Mouse (Mus musculus) ES-Bruce4 (cell line): ENCODE results near the gene Tnnt1. TPM values are rescaled to one million over a fixed set of nuclear protein-coding genes. Genes with fewer than 3 reads are reported as not detected.

ENCODE experiments used
- H3K27ac ChIP-seq: 2 replicates; pipeline ENCODE4 v1.5.1; 2012; ENCODE audit warnings: low read length, inconsistent platforms; ENCODE audit not compliant: insufficient read depth
- H3K27me3 ChIP-seq: 2 replicates; pipeline ENCODE4 v1.6.1; 2012; ENCODE audit warnings: mild to moderate bottlenecking, low read length, inconsistent platforms; ENCODE audit not compliant: control insufficient read depth, poor library complexity, insufficient read depth, severe bottlenecking
- H3K36me3 ChIP-seq: 2 replicates; pipeline ENCODE4 v1.6.1; 2012; ENCODE audit warnings: inconsistent platforms, mild to moderate bottlenecking, low read length, moderate library complexity; ENCODE audit not compliant: control insufficient read depth, poor library complexity, insufficient read depth, severe bottlenecking
- H3K4me1 ChIP-seq: one replicate; pipeline ENCODE4 v1.8.1; 2011; ENCODE audit warnings: low read length; ENCODE audit not compliant: control insufficient read depth, insufficient read depth
- H3K4me3 ChIP-seq: 2 replicates; pipeline ENCODE4 v1.5.1; 2011; ENCODE audit warnings: low read depth, mild to moderate bottlenecking, low read length
- H3K9ac ChIP-seq: 2 replicates; pipeline ENCODE4 v1.6.1; 2012; ENCODE audit warnings: low read depth, mild to moderate bottlenecking, inconsistent platforms; ENCODE audit not compliant: poor library complexity, severe bottlenecking
- H3K9me3 ChIP-seq: replicated peaks from 2 replicates; pipeline ENCODE4 v1.6.1; 2012; ENCODE audit warnings: mild to moderate bottlenecking, low read length, inconsistent platforms; ENCODE audit not compliant: control insufficient read depth, poor library complexity, insufficient read depth, severe bottlenecking
- CTCF ChIP-seq: IDR thresholded peaks from one replicate; pipeline ENCODE4 v1.8.1; 2011; ENCODE audit warnings: low read depth, low read length
- EP300 ChIP-seq: IDR thresholded peaks from 2 replicates; pipeline ENCODE4 v1.6.1; 2011; ENCODE audit warnings: low read depth, low read length; ENCODE audit not compliant: insufficient read depth
- POLR2A ChIP-seq: IDR thresholded peaks from one replicate; pipeline ENCODE4 v1.8.1; 2011; ENCODE audit warnings: low read length; ENCODE audit not compliant: insufficient read depth
- polyA plus RNA-seq: library from polyadenylated mRNA; stranded (reverse); fragments of >200 nt; gene quantifications from 2 replicates; pipeline ENCODE4 v1.2.4, GENCODE M21; 2011; ENCODE audit warnings: low read depth; ENCODE audit not compliant: missing spikeins, insufficient read depth, insufficient read length

Tnnt1 gene
- polyA plus RNA-seq, 1 experiment = 20.7 TPM

DNA sequence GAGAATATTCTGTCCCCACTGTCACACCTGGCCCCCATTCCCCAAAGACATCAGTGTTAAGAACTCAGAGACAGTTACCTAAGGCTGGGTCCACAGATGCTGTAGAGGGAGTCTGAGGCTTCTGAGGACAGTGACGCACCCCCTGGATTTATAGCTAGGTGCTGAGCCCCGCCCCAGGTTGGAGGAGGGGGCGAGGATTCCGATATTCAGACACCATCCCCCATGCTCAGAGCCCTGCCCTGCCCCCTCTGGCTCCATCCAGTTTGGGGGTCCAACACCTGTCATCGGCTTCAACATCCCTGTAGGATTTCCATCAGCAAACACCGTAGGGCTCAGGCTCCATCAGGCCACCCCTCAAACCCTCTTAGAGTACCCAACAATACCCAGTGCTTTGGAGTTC lies 329 bp downstream of the Tnnt1 start:
- H3K9ac ChIP-seq = no peak overlapping the region
- H3K4me3 ChIP-seq = no peak overlapping the region
- H3K36me3 ChIP-seq = no peaks in the 10 kb centered on the region
- H3K27me3 ChIP-seq = no peaks in the 10 kb centered on the region
- no peak overlapping the region for H3K27ac ChIP-seq
- no peaks in the 10 kb centered on the region for H3K9me3 ChIP-seq
- peaks cover 2% of the 10 kb centered on the region for H3K4me1 ChIP-seq
- no peak for TF ChIP-seq POLR2A
- TF ChIP-seq CTCF = no peak
- no peak for TF ChIP-seq EP300

DNA sequence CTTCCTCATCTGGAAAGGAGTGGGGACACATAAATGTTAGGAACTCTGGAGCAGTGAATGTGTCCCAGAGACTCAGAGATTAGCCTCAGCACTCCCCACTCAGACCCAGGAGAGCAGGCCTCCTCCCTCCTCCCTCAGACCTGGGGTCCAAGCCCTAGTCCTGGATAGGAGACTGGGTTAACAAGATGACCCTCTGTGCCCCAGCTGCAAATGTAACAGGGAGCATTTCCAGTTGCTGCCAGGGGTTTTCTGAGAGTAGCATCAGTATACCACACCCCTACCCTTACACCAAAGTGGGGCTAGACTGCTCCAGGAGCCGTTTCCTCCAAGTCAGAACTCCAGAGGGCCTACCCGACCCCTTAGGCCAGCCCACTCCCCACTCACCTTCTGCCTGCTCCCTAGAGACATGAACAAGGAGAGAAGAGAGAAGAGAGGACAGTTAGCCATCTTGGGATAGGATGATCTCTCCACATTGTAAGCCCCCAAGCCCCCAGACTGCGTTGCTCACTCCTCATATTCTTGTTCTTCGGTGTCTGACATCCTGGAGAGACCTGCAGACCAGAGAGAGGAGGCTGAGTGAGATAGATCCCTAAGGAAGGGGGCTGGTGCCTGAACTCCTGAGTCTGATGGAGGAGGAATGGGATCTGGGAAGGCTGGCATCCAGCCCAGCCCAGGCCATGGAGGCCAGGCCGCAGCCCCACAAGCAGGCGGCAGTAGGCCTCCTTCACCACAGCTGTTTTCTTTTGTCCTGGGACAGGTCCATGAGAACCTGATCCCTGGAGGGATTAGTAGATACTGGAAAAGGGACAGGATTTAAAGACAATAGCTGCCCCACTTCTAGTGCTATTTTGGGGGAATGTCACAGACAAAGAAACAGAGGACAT lies 2.1 kb downstream of the Tnnt1 start:
- H3K9me3 ChIP-seq = no peaks in the 10 kb centered on the region
- TF ChIP-seq CTCF (no peak), EP300 (no peak), POLR2A (no peak)
- H3K27me3 ChIP-seq = no peaks in the 10 kb centered on the region
- no peaks in the 10 kb centered on the region for H3K36me3 ChIP-seq
- H3K9ac ChIP-seq = 0 out of 2 replicates have a peak overlapping the region, but pooled peaks have one; percentile 15
- H3K4me1 ChIP-seq = peaks cover 2% of the 10 kb centered on the region
- H3K27ac ChIP-seq = no peak overlapping the region
- no peak overlapping the region for H3K4me3 ChIP-seq

DNA sequence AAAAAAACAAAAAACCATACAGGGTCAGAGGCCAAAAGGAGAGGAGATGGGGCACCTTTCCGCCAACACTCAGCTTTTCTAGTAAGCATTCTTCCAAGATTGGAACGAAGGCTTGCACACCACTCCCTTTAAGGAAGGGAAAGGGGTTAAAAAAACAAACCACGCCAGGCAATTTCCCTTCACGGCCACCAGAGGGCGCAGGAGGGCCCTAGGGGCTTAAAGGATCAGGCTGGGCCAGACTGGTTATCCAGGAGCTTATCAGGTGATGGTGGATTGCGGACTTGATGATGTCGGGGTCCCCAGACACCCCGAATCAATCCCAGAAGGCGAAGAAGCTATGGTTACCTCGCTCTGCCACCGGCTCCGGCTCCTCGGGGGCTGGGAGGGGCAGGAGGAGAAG lies 2.9 kb downstream of the Tnnt1 start:
- Histone ChIP-seq H3K4me1 (peaks cover 2% of the 10 kb centered on the region), H3K36me3 (no peaks in the 10 kb centered on the region), H3K27me3 (no peaks in the 10 kb centered on the region), H3K9me3 (no peaks in the 10 kb centered on the region), H3K9ac (no peak overlapping the region), H3K27ac (no peak overlapping the region), H3K4me3 (no peak overlapping the region)
- TF ChIP-seq CTCF (peak; percentile 87), POLR2A (no peak), EP300 (no peak)

DNA sequence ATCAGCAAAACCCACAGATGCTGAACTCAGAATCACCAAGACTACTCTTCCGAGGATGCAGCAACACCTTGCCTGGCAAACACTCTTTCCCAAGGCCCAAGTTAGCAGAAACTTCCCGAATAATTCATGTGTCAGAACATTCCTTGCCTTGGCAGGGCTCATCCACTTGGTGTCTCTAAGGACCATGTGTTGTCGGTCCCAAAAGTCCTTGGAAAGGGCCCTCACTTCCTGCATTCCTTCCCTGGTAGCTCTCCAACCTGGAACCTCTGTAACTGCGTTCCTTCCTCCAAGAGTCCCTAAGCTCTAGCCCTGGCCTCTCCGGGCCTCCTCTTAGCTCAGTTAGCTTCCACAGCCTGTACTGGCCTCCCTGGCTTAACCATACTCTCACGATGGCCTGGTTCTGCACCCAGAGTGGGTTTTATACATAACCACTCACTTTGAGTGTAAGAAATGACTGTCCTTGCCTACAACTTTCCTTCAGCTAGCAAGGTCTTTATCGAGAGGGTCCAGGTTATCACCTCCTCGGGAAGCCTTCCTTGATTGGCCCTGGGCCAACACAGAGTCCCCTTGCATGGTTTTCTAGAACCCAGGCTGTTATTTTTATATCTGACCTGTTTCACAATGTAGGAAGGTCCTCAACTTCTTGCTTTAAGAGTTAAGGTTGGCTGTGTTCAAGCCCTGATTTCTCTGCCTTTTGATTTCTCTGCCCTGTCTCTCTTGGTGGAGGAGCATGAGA lies 4.5 kb downstream of the Tnnt1 start:
- TF ChIP-seq CTCF = no peak
- no peak for TF ChIP-seq EP300
- TF ChIP-seq POLR2A = no peak
- Histone ChIP-seq H3K27me3 (no peaks in the 10 kb centered on the region), H3K9me3 (no peaks in the 10 kb centered on the region), H3K27ac (no peak overlapping the region), H3K9ac (no peak overlapping the region), H3K4me3 (no peak overlapping the region), H3K4me1 (peaks cover 2% of the 10 kb centered on the region), H3K36me3 (no peaks in the 10 kb centered on the region)

DNA sequence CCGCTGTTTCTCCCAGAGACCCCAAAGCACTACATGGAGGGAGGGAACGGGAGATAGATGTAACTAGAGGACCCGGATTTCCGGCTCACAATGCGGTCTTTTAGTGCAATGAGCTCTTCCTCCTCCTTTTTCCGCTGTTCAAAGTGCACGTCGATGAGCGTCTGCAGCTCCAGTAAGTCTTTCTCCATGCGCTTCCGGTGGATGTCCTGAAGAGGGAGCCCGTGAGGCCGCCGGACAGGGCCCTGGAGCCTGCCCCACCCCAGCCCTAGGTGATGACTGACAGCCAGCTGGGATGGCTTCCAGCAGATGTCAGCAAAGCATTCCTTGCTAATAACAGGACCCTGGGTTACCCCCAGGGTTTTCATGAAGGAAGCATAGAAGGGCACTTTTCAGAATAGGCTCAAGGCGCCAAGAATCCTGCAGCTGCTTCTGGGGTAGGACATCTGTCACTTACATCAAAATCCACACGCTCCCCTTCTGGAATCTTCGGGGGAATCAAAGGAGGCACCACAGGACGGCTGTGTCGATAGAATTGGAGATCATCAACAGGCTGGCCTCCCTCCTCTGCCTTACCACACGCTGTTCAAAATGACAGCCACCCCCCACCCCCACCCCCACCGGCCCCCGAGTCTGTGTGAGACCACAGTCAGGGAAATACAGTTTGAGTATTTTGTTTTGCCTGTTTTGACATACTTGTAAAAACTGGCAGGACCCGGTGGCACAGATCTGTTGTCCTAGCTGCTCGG lies 6.1 kb downstream of the Tnnt1 start:
- Histone ChIP-seq H3K9ac (0 out of 2 replicates have a peak overlapping the region, but pooled peaks have one; percentile 15), H3K27ac (no peak overlapping the region), H3K9me3 (no peaks in the 10 kb centered on the region), H3K4me1 (no peaks in the 10 kb centered on the region), H3K27me3 (no peaks in the 10 kb centered on the region), H3K36me3 (no peaks in the 10 kb centered on the region), H3K4me3 (peak overlapping the region; percentile 42)
- TF ChIP-seq POLR2A (no peak), EP300 (0 out of 2 replicates have a peak, but pooled peaks have one; percentile 13), CTCF (peak; percentile 84)
